Mouse (Mus musculus) inflammation-experienced regulatory T-cells, adult 6 months (primary cell): Measurements from ENCODE around the gene Timm13. TPM values are rescaled to one million over a fixed set of nuclear protein-coding genes. Genes with fewer than 3 reads are reported as not detected.

Source experiments
- ATAC-seq: one replicate; pipeline ENCODE4 v1.8.0; 2017
- polyA plus RNA-seq, 3 experiments: library from polyadenylated mRNA; unstranded; fragments of 100-300 nt; shearing (Covaris generic); gene quantifications; one replicate each; pipeline ENCODE4 v1.2.1; 2017

Timm13 gene
- polyA plus RNA-seq, 3 experiments from 2014 or later, result 207 to 260 (median 248) TPM

- ATAC-seq, result no peak
These were observed 32.1 kb upstream of the Timm13 start for GRCm38 (mm10) chr10:80932700-80933420.

- ATAC-seq, result no peak
These were observed 31.4 kb upstream of the Timm13 start for GRCm38 (mm10) chr10:80932206-80932605.

- ATAC-seq, result no peak
These were observed 30.9 kb upstream of the Timm13 start for GRCm38 (mm10) chr10:80931695-80932094.

DNA sequence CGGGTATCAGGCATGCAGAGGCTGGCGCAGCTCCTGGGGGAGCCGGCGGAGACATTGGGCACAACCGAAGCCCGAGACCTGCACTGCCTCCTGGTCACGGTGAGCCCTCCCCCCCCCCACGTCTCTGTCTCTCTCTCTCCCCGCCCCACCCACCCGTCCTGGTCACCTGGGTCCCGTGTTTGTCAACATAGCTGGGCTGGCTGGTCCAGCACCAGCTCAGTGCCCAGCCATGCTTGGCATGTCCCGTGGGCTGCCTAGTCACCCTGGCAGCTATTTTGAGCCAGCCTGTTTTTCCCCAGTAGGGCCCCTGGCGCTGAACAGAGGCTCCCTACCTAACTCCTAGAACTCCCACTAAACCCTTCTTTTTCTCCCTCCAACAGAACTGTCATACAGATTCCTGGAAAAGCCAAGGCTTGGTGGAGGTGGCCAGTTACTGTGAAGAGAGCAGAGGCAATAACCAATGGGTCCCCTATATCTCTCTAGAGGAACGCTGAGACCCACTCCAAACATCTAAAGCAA, 30.4 kb upstream of the Timm13 start:
- ATAC-seq, result no peak

GRCm38 (mm10) chr10:80930361-80931152, 29.8 kb upstream of the Timm13 start:
- peak; percentile 26 for ATAC-seq

DNA sequence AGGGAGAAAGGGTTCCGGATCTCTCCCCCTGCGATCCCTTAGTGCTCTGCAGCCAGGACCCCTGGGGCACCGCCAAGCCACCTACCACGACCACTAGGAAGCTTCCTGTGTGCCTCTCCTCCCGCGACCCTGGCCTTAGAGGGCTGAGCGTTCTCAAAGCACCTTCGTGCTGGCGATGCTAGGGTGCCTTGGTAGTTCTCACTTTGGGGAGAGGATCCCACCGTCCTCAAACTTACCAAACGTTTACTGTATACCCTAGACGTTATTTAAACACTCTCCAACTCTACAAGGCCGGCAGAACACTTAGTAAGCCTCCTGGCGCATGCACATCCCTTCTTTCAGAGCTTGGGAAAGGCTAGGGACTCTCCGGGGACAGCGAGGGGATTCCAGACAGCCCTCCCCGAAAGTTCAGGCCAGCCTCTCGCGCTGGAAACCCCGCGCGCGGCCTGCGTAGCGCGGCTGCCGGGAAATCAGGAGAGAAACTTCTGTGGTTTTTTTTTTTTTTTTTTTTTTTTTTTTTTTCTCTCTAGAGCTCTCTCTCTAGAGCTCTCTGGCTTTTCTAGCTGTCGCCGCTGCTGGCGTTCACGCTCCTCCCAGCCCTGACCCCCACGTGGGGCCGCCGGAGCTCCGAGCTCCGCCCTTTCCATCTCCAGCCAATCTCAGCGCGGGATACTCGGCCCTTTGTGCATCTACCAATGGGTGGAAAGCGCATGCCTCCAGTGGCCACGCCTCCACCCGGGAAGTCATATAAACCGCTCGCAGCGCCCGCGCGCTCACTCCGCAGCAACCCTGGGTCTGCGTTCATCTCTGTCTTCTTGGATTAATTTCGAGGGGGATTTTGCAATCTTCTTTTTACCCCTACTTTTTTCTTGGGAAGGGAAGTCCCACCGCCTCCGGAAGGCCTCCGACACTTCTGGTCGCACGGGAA, 28.8 kb upstream of the Timm13 start, which contains the start of gene Gadd45b:
Gene Gadd45b, plus strand, starts transcription at position 775 of the 928 bp plus-strand sequence.
- peak; percentile 76 for ATAC-seq

GRCm38 (mm10) chr10:80928586-80929298, 28.0 kb upstream of the Timm13 start:
- ATAC-seq, result peak; percentile 30

- ATAC-seq, result no peak
These were observed 24.7 kb upstream of the Timm13 start for GRCm38 (mm10) chr10:80925472-80925871.

DNA sequence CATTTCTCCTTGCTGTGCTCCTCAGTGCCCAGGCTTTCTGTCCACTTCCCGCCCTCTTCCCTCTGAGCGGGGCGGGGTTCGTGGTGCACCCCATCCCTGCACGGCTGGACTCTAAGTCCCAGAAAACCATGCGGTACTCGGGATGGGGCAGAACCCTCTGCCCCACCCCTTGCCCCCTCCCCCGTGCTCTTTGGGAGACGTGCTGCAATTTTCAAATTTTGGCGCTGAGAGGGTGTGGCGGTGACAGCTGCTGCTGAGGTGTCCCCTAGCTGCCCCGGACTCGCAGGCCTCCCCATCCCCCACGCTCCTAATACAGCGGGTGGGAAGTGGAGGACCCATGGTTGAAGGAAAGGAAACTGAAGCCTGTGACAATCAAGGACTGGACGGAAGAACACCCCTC, 21.2 kb upstream of the Timm13 start:
- no peak for ATAC-seq

DNA sequence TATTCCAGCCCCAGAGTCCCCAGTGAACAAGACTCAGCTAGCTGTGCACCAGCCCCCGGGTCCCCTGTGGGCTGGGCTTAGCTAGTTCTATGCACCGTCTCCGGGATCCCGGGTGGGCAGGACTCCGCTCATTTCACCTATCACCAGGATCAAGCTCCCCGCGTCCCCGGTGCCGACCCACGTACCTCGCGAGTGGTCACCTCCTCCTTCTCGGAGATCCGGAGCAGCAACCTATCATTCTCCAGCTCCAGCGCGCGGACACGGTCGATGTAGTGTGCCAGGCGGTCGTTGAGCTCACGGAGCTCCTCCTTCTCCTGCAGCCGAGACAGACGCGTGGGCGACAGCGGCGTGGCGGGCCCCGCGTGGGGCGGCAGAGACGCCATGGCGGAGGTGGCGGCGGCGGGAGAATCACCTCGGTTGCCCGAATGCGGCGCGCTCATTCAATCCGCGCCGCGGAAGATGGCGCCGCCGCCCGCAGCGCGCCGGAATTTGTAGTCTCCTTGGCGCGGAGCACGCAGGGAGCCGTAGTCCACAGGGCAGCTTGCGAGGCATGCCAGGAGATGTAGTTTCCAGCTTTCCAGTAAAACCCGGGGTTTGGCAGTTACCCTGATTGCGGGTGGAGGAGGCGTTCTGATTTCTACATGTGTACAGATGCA, 17.1 kb upstream of the Timm13 start, which contains the start of gene Lmnb2:
Gene Lmnb2, minus strand, starts transcription at position 467 of the 656 bp plus-strand sequence.
- ATAC-seq, result peak; percentile 76

DNA sequence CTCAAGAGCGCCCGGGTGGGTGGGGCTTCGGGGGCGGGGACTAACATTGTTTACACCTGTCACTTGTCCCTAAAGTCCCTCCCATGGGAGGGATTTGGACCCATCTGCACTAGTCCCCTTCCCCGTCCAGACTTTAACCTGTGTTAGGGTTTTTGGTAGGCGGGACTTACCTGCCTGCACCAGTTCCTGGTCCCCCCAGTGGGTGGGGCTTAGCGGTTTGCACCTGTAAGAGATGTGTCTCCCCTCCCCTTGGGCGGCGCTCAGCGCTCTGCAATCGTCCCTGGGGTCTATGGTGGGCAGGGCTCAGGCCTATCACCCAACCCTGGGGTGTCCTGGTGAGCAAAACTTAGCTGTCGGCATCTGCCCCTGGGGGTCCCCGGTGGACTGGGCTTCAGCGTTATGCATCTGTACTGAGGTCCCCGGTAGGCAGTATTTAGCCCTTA, 16.6 kb upstream of the Timm13 start:
- no peak for ATAC-seq

DNA sequence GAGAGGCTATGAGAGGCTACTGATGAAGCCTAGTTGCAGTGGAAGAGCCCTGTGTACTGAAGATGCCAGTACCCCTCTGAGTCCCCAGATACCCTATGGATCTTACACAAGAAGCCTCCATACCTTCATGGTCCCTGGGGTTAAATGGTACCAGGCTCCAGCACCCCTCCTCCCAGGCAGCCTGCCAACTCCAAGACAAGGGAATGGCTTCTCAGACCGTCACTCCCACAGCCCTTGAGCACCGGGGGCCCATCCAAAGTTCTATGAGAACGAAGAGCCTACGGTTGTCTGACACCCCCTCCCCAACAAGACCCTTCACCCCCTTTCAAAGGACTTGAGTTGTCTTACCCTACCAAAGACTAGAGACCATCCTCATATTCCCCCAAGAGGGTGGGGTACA, 15.0 kb upstream of the Timm13 start:
- ATAC-seq, result no peak

DNA sequence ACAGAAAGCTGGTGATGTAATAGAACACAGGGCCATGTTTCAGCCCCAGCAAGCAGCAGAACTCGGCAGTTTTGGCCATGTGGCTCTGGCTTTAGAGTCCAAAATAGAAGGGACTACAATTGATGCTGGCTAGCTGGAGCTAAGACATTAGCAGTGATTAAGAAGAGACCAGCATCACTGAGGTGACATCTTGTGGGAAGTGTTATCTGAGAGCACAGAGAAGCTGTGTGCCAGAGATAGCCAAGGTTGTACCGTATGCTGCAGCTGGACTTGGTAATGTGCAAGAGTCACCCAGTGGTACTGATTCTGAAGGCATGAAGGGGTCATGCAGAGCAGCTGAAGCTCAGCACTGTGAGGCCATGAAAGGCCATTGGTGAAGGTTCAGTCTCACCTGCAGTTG, 14.5 kb upstream of the Timm13 start:
- ATAC-seq, result no peak

DNA sequence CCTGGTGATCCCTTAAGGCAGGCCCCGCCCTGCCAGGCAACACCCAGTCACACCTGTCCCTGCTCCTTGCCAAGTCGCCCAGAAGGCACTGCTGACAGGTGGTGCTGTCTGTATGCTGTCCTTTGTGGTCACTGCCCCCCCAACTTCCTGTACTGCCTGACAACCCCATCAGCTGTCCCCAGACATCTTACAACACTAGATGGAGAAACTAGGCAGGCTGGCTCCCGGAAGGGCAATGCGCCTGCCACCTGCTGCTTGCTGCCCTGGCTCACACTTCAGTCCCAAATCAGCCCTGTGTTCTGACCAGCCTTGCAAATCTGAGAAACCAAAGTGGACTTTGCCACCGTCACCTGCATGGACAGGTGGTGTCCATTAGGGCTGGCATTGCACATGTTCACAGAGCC, 13.5 kb upstream of the Timm13 start:
- no peak for ATAC-seq

DNA sequence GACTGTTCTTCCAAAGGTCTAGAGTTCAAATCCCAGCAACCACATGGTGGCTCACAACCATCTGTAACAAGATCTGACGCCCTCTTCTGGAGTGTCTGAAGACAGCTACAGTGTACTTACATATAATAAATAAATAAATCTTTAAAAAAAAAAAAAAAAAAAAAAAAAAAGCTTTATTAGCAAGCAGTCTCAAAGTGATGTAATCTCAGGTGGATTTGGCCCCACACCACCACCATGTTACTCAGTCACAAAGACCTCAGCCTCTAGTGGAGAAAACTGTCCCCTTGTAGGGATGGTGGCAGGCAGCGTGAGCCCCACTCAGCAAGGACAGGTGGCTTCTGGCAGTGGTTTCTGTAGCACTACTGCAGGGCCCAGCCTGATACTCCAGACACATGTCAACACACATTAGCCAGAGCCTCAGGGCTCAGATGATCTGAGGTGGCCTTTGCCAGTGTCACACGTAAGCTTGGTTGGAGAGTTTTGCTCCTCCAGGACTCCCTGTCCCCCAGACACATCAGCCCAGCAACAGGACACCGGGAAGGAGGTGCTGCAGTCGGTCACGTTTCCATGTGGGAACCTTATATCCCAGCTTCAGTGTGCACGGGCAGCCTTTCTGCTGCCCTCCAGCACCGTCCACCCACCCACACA, 12.7 kb upstream of the Timm13 start:
- no peak for ATAC-seq

DNA sequence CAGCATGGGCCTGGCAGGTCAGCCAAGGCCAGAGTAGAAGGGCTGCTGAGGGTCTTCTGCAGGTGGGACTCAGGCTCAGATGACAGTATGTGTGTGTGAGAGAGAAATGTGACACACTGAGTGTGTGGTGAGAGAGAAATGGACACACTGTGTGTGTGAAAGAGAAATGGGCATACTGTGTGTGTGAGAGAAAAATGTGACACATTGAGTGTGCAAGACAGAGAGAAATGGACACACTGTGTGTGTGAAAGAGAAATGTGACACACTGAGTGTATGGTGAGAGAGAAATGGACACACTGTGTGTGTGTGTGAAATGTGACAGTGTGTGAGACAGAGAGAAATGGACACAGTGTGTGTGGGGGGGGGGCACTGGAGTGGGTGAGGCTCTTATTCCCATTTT, 11.1 kb upstream of the Timm13 start:
- ATAC-seq, result no peak

DNA sequence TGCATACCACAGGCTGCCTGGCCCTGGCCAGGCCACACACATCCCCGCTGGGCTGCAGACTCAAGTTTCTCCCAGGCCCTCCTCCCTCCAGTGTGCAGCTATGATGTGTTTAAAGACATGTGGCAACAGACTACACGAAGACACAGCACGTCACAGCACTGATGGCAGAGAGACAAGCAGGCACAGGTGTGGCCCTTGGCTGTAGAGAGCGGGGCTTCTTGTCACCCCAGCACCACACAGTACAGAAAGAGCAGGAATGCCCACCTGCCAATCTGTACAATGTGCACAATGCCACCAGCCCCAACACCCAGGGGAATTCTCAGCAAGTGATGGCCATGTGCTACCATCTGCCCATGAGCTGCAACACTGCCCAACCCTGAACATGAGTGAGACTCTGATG, 10.6 kb upstream of the Timm13 start:
- ATAC-seq, result no peak

- ATAC-seq, result no peak
These were observed 8.8 kb upstream of the Timm13 start for GRCm38 (mm10) chr10:80909375-80910162.

DNA sequence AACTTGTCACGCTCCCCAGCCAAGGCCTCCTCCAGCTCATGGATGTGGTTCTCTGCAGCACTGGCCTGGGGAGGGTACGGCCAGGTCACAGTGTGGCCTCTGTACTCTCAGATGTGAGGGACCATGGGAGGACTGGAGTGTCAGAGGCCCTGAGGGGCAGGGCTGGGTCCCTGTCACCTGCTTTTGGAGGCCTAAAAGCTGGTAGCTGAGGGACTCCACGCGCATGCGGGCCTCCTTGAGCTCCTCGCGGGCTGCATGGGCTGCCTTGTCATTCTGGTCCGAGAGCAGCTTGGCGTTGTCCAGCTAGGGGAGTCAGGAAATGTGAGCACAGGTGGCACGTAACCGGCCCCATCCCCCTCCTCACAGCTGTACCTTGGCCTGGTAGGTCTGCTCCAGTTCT, 3.9 kb upstream of the Timm13 start:
- ATAC-seq, result no peak
